Mouse (Mus musculus): ENCODE measurements around the gene Fxn. TPM values are rescaled to one million over a fixed set of nuclear protein-coding genes. Genes with fewer than 3 reads are reported as not detected.

The Fxn gene
- total and polyA plus RNA-seq, 3 experiments, result 25.8 to 34.6 (median 31.1) TPM

DNA sequence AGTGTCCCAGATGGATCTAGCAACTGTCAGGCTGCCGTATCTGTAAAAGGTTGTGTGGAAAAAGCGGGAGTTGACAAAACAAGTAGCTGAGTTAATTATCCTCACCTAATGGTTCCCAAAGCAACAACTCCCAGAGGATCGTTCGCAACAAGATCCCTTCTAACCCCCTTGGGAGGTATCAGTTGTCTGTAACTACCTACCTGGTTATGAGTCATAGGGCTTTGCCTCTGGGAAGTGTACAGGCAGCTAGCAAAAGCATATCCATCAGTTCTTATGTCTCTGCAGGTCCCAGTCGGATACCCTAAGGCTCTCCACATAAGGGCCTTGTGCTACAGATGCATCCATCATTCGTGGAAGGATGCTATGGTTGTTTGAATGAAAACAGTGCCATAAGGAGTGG, 37.1 kb downstream of the Fxn start:
- no peak overlapping the region for H3K4me3 ChIP-seq (replicated peaks in 1 of 3; ENCODE audit: low read depth in 2 of 3, low read length in 2 of 3, poor library complexity in 1 of 3)
- in situ Hi-C loops (cut with MboI; ENCODE audit: low pct_ligation_motif_present, low pct_unique_long_range_greater_than_20kb, low sequenced_read_pairs), result no loop called here
- H3K79me2 ChIP-seq (replicated peaks; ENCODE audit: control insufficient read depth, extremely low read depth, insufficient read depth, poor library complexity, severe bottlenecking), result no peaks in the 10 kb centered on the region
- no peak overlapping the region for H3K9ac ChIP-seq (ENCODE audit: insufficient read depth, low read depth)
- no peaks in the 10 kb centered on the region for H3K27me3 ChIP-seq (replicated peaks)
- dilution Hi-C loops (cut with MboI; ENCODE audit: extremely low pct_ligation_motif_present, extremely low pct_unique_long_range_greater_than_20kb, low sequenced_read_pairs), result no loop called here
- no peaks in the 10 kb centered on the region for H3K36me3 ChIP-seq (replicated peaks in 1 of 2; ENCODE audit: control insufficient read depth in 1 of 2, insufficient read depth in 1 of 2, low read length in 1 of 2)
- TF ChIP-seq SIN3A (IDR thresholded peaks at IDR 0.05; ENCODE audit: low read length), result no peak
- no peak for TF ChIP-seq UBTF (IDR thresholded peaks at IDR 0.05; ENCODE audit: low read depth, low read length)
- TF ChIP-seq CHD2 (IDR thresholded peaks at IDR 0.05; ENCODE audit: low read length), result no peak
- no peak for TF ChIP-seq E2F4 (IDR thresholded peaks at IDR 0.05; ENCODE audit: insufficient replicate concordance, low read depth, low read length)
- no peak for TF ChIP-seq SMC3 (IDR thresholded peaks at IDR 0.05; ENCODE audit: low read depth, low read length)
- TF ChIP-seq GABPA (IDR thresholded peaks at IDR 0.05; ENCODE audit: insufficient replicate concordance, low read depth, low read length), result no peak
- H3K27ac ChIP-seq (ENCODE audit: insufficient read depth, low read depth), result no peak overlapping the region
- H3K4me2 ChIP-seq (ENCODE audit: insufficient read depth, low read depth, poor library complexity, severe bottlenecking), result no peak overlapping the region
- H3K4me1 ChIP-seq (ENCODE audit: control insufficient read depth in 1 of 2, insufficient read depth in 2 of 2), result peaks cover 2 to 20% of the 10 kb centered on the region in 2 experiments; a peak in 2 of 4 replicates
- no peaks in the 10 kb centered on the region for H3K9me3 ChIP-seq (replicated peaks; ENCODE audit: low read length)
- no peak for DNase-seq (ENCODE audit: extremely low read depth)

GRCm38 (mm10) chr19:24241799-24242546, 38.4 kb downstream of the Fxn start:
- Histone ChIP-seq H3K4me2 (ENCODE audit: insufficient read depth, low read depth, poor library complexity, severe bottlenecking) (no peak overlapping the region), H3K27me3 (replicated peaks) (no peaks in the 10 kb centered on the region), H3K4me3 (replicated peaks in 1 of 3; ENCODE audit: low read depth in 2 of 3, low read length in 2 of 3, poor library complexity in 1 of 3) (no peak overlapping the region), H3K9ac (ENCODE audit: insufficient read depth, low read depth) (no peak overlapping the region), H3K9me3 (replicated peaks; ENCODE audit: low read length) (no peaks in the 10 kb centered on the region), H3K79me2 (replicated peaks; ENCODE audit: control insufficient read depth, extremely low read depth, insufficient read depth, poor library complexity, severe bottlenecking) (no peaks in the 10 kb centered on the region), H3K27ac (ENCODE audit: insufficient read depth, low read depth) (no peak overlapping the region), H3K36me3 (replicated peaks in 1 of 2; ENCODE audit: control insufficient read depth in 1 of 2, insufficient read depth in 1 of 2, low read length in 1 of 2) (no peaks in the 10 kb centered on the region), H3K4me1 (ENCODE audit: control insufficient read depth in 1 of 2, insufficient read depth in 2 of 2) (peaks cover 2 to 20% of the 10 kb centered on the region in 2 experiments; a peak in 2 of 4 replicates)
- dilution Hi-C loops (cut with MboI; ENCODE audit: extremely low pct_ligation_motif_present, extremely low pct_unique_long_range_greater_than_20kb, low sequenced_read_pairs), result no loop called here
- in situ Hi-C loops (cut with MboI; ENCODE audit: low pct_ligation_motif_present, low pct_unique_long_range_greater_than_20kb, low sequenced_read_pairs), result no loop called here
- TF ChIP-seq ELF1 (IDR thresholded peaks at IDR 0.05; ENCODE audit: low read depth, low read length), result no peak
- no peak for TF ChIP-seq SIN3A (IDR thresholded peaks at IDR 0.05; ENCODE audit: low read length)
- no peak for TF ChIP-seq GABPA (IDR thresholded peaks at IDR 0.05; ENCODE audit: insufficient replicate concordance, low read depth, low read length)
- no peak for TF ChIP-seq POLR2A (IDR thresholded peaks at IDR 0.05; ENCODE audit: low read depth, low read length)
- no peak for TF ChIP-seq MAZ (IDR thresholded peaks at IDR 0.05; ENCODE audit: low read depth, low read length)
- TF ChIP-seq MYC (IDR thresholded peaks at IDR 0.05; ENCODE audit: low read depth, low read length), result no peak
- no peak for TF ChIP-seq MAFK (IDR thresholded peaks at IDR 0.05; ENCODE audit: insufficient replicate concordance, low read length)
- no peak for TF ChIP-seq ZNF384 (IDR thresholded peaks at IDR 0.05; ENCODE audit: low read depth, low read length)
- TF ChIP-seq USF1 (IDR thresholded peaks at IDR 0.05; ENCODE audit: low read depth, low read length), result no peak
- no peak for TF ChIP-seq PAX5 (IDR thresholded peaks at IDR 0.05; ENCODE audit: low read length)
- TF ChIP-seq ZMIZ1 (IDR thresholded peaks at IDR 0.05; ENCODE audit: low read depth, low read length), result no peak
- TF ChIP-seq POLR2AphosphoS2 (IDR thresholded peaks at IDR 0.05; ENCODE audit: low read depth, low read length), result no peak
- TF ChIP-seq CTCF (conservative IDR thresholded peaks at IDR 0.05 in 1 of 2, IDR thresholded peaks at IDR 0.05 in 1 of 2; ENCODE audit: low read depth in 2 of 2, low read length in 2 of 2), result no peak
- TF ChIP-seq KAT2A (IDR thresholded peaks at IDR 0.05; ENCODE audit: insufficient replicate concordance, low read length), result no peak
- TF ChIP-seq USF2 (conservative IDR thresholded peaks at IDR 0.05; ENCODE audit: low read depth, low read length), result no peak
- no peak for TF ChIP-seq ZKSCAN1 (IDR thresholded peaks at IDR 0.05; ENCODE audit: borderline replicate concordance, low read depth, low read length)
- no peak for DNase-seq (ENCODE audit: extremely low read depth)
